Mouse (Mus musculus): Measurements from ENCODE around the gene Nckap5. TPM values are rescaled to one million over a fixed set of nuclear protein-coding genes. Genes with fewer than 3 reads are reported as not detected.

Gene Nckap5
- polyA plus RNA-seq, 1 experiment, result 4.6 TPM

DNA sequence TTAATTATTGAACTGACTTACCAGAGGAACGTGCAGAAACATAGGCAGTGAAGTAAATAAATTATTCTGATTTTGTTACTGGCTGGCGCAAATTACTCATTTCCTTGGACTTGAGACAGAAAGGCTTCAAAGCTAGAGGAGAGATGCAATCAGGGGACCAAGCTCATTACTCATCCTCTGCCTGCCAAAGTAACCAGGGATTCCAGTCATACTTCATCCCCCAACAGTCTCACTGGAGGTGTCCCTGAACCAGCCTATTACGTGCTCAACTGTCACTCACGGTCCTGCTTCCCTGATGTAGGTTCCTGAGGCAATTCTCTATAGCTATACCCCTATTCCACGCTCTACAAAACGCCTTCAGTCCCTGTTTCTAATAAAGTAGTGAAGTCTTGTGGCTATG is 466.0 kb downstream of the Nckap5 start:
- DNase-seq (ENCODE audit: low spot score), result no peak

DNA sequence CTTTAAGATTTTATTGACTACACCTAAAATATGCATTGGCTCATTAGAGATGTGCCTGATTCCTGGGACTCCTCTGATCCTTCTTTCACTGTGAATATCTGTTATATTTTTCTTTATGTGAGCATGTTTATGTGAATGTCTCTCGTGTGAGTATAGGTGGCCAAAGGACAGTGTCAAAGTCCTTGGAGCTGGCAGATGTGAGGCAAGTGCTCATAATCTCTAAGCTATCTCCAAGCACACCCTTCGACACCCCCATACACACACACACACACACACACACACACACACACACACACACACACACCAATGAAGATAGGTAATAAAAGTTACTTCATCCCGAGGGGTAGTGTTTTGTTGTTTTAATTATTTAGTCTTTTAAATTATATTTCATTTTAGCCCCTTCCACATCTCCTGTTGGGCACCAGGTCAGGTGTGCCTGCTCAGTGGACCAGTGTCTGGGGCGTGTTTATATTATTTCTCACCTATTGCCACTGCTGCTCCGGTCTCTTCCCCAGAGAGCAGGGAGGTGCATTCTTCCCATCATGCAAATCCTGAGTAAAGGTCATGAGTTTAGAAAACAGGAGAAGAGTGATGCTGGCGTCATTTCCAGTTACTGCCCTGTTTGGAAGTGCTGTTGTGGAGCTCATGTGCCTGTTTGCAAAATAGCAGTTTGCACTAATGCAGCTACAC is 469.9 kb downstream of the Nckap5 start:
- no peak for DNase-seq (ENCODE audit: low spot score)

DNA sequence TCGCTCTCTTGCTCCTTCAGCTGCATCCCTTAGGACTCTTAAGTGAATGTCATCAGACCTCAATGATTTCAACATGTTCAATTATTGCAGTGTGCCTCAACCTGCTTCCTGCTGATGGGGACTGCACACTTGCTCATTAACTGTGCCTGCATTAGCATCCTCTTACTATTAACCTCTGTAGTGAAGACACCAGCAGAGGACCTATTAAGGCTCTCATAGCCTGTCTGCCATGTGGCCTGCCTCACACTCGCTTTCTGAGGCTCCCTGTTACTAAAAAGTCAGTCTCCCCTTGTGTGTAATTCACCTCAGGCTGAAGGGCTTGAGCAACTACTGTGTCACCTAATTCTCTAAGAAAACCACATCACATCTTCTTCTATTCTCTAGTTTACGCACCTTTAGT is 470.5 kb downstream of the Nckap5 start:
- no peak for DNase-seq (ENCODE audit: low spot score)

DNA sequence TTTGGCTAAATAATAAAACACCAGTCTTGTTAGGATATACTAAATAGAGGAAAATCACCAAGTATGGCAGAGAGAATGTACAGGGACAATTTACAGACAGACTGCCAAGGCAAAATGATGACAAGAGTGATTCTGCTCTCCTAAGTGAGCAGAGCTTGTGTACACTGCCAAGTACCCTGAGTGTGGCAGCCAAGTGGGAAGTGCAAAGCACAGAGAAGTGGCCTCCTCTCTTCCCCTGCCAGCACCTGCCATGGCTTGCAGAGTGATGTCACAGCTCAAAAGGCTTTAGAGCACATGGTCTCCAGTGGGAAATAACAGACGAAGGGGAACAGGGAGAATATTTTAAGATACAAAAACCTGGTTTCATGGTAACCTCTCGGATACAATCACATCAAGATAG is 488.8 kb downstream of the Nckap5 start:
- DNase-seq (ENCODE audit: low spot score), result no peak

DNA sequence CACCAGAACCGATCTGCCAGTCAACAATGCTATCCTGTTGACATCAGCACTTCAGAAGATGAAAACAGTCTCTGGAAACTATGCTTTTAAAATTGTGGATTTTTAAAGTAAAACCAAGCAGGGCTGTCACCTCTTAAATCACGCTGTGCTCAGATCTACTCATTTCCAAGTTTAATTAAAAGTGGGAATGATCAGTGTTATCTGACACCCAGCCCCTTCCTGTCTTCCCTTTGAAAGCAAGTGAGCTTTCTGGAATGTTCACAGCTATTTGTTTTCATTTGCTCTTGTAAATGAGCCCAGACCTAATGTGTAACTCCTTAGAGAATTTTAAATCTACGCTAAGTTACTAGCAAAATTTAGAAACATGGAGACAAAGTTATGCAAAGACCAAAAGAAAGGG is 491.3 kb downstream of the Nckap5 start:
- DNase-seq (ENCODE audit: low spot score), result no peak

DNA sequence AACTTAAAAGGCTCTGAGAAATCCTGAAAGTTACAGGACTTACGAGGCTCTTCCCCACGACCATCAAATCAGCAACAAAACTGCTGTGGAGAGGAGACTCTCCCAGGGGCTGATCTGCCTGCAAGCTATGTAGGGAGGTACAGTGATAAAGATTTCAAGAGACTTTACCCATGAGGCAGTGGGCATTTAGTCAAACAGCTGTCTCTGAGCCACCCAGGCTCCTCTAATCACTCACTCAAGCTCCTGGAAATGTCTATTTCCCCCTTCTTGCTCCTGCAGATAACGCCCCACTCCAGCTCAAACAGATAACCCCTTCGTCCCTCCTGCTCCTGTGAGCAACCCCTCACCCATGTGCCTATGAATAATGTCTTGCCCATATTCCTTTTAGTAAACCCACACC is 496.4 kb downstream of the Nckap5 start:
- no peak for DNase-seq (ENCODE audit: low spot score)

DNA sequence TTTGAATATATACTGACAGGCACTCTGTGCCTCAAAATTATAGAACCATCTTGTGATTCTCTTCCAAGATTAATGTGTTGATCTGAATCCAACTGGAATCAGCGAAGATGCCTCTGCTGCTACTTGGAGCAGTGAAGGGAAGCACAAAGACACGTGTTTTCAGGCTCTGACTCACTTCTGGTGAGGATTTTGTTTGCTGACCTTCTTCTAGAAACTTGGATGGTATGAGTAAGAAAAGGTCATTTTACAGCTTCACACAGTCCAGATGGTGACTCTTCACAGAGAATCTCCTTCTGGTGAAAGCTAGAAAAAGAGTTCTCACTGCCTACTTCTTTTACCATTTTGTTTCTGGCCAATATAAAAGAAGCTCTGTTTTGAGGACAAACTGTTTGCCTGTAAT is 498.6 kb downstream of the Nckap5 start:
- DNase-seq (ENCODE audit: low spot score), result no peak

DNA sequence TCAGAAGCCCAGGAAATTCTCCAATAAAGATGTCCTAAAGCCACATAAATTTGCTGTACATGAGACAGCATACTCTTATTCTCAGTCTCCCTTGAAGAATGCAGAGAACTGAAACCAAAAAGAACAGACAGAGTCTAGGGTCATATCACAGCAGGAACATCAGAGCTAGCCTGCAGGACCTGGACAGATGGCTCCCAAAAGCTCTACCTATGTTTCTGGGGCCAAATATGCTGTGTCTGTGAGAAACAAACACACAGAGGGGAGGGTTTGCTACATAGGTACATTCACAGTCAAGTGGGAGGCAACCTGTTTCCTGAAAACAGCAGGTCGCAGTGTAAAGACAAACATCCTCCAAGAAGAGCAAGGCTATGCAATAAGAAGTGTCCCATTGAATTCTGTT is 509.9 kb downstream of the Nckap5 start:
- DNase-seq (ENCODE audit: low spot score), result no peak

DNA sequence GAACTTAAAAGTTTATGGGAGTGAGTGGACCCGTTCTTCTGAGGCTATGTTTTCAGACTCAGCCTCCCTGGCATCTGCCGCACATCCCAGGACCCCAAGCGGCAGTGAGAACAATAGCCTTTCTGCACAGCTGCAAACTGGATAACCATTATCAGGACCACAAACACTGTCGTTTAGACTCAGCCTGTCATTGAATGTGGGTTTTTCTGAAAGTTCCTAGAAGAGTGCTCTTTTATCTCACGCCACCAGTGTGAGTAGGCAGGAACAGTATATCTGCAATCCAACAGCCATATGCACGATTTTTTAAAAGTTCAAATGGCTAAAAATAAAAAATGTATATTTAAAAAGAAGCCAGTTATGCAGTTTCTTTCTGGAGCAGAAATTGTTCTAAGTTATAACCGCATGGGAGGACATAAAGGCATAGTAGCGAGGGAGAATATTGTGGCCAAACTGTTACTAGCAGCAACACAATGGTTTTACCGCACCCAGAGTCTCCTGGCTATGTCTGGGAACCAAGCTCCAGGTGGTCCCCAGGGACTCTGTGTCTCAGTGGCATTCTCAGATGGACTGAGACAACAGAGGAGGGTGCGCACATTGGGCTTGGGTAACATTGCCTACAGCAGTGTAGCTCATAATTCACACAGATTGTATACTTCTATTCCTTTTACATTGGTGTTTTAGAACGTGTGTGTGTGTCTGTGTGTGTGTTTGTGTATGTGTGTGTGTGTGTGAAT is 512.6 kb downstream of the Nckap5 start:
- no peak for DNase-seq (ENCODE audit: low spot score)

DNA sequence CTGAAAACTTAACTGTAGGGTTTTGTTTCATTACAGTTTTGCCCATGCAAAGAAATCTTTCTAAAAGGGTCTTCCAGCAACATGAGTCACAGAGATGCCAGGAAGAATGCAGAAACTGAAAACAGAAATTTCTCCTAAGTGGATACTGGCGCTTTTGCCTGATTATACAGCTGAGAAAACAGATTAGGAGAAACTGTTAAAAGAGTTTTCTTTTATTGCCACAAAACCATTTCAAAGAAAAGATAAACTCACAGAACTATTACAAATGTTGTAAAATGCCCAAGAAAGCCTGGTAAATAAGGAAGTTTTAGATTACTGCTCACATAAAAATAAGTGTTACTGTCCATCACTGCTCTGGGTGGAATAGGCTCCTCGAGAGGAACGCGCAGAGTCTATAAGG is 513.3 kb downstream of the Nckap5 start:
- DNase-seq (ENCODE audit: low spot score), result no peak

DNA sequence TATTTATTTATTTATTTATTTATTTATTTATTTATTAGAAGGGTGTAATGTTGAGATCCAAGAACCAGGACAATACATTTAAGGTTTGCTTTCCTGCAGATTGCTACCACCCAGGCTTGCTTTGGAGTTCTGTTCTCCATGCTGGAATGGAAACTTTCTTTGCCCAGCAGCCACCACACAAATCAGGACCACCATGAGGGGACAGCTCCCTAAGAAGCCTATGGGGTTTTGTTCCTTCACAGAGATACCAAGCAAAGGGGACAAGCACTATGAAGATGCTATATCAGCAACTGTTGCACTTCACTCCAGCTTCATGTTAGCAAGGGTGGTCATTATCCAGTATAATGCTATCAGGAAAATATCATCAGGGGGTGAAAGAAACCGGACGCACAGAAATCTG is 513.7 kb downstream of the Nckap5 start:
- no peak for DNase-seq (ENCODE audit: low spot score)

DNA sequence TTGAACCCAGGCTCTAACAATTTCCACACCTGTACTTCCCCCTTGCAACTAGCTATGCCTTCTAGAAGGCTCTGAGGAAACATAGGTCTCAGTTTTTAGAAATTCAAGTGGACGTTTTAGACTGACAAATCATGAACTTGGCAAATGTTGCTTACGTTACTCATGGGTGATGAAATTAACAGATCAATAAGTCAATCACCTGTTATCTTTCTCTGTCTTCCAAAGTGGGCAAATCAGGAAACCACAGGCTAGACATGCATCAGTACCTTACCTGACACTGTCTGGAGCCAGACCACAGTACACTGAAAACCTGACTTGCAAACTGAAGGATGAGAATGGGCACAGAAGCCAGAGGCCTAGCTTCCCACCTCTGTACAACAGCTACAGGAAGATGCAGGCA is 529.5 kb downstream of the Nckap5 start:
- no peak for DNase-seq (ENCODE audit: low spot score)

DNA sequence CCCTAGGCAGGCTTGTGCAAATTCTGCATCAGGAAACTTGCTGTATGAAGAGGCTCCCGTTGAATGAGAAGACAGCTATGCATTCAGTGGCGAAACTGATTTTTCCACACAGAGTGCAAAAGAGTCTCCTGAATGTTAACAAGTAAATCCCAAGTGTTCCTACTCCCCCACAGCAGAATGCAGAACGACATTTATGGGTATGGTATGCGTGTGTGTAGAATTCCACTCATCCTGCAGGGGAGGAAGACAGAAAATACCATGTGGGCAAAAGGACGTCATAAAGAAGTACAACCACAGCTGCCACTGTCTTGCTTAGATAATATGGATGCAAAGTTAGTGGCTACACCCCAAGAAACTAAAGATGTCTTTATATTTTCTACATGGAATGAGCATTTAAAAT is 565.7 kb downstream of the Nckap5 start:
- DNase-seq (ENCODE audit: low spot score), result no peak

DNA sequence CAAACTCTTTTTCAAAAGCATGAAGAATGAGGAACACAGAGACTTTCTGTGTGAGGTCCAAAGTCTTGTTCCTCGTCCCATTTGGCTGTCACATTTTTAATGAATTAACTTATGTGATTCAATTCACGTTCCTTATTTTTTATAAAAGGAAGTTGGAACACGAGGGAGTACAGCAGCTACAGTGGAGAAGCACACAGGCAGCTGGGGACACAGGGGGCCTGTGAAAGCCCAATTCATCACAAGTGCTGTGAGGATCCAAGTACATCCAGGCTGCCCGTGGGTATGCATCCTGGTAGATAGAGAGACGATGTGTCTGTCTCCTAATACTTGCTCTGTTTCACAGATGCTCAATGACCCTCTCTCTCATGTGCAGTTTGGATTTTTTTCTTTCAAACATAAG is 576.2 kb downstream of the Nckap5 start:
- DNase-seq (ENCODE audit: low spot score), result no peak

DNA sequence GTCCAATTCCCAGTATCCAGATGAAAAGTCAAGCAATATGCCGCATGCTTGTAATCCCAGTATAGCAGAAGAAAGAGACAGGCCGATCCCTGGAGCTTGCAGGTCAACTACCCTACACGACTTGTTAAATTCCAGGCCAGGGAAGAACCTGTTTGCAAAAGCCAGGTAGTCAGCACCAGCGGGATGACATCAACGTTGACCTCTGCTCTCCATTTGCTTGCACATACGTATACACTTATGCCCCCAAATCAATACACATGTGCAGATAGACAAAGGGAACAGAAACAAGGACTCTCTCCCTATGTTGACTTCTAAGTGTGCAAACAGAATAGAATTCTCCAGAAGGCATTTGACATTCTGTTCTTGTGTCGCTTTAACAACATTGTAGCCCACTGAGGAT is 576.7 kb downstream of the Nckap5 start:
- DNase-seq (ENCODE audit: low spot score), result no peak

DNA sequence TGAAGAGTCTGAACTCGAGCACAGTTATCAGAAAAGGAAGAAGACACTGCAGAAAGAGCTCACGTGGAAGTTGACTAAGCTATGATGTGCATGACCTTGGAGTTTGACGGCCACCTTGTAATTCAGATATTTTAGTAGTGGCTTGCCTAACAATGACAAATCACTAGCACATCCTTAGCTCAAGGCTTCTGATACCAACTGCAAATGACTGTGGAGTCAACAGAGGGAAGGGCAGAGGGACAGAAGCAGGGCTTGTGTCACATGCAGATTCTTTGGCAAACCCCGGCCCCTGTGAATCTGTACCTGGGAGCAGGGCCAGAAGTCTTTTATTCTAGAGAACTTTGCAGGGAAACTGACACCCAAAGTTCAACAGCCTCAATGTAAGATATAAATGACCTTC is 597.4 kb downstream of the Nckap5 start:
- DNase-seq (ENCODE audit: low spot score), result no peak

DNA sequence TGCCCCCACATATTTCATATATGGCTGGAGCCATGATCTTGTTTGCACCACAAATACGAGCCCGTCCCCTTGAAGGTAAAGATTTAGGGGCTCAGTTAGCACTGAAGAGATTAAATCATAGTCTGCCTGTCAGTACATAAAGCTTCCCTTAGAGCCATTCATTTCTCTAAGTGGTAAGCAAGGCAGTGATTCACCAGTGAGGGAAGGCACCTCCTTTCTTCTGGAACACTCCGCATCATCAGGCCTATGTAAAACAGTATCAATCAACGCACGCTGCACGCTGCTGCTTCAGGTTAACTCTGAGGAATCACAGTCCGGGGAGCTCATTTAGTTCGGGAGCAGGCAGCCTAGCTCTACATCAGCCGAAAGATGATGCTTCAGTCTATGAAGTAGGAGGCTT is 599.4 kb downstream of the Nckap5 start:
- DNase-seq (ENCODE audit: low spot score), result no peak

DNA sequence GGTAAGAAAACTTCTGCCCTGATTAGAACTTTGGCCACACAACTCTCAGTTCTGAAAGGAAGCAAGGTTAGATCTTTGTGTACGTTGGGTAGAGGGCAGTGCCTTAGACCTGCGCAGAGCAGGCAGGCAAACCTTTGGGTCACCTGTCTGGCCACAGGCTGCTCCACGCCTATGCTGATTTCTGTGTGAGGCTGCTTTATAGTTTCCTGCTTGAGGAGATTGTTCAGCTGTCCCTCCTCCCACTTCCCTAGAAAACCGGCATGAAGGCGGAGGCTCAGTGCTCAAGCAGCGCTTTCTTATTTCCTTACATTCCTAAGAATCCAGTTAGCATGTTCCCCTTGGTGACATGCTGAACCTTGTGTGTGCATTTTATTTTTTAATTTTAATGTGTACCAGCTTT is 620.4 kb downstream of the Nckap5 start:
- no peak for DNase-seq (ENCODE audit: low spot score)

DNA sequence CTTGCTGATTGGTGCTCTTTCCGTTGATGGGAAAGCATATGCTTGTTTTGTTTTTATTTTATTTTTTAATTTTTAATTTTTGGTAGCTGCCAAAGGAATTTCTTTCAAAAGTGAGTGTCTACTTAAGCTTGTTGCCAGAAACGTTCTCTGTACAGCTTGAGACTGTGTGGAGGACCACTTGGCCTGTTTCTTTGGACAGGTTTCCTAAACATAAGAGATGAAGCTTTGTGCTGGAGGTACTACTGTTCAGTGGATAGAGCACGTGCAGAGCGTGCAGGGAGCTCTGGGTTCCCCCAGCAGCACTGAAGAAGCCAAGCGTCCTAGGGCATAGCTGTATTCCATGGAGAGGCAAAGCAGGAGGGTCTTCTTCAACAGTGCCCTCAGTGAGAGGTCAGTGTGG is 620.9 kb downstream of the Nckap5 start:
- DNase-seq (ENCODE audit: low spot score), result no peak

DNA sequence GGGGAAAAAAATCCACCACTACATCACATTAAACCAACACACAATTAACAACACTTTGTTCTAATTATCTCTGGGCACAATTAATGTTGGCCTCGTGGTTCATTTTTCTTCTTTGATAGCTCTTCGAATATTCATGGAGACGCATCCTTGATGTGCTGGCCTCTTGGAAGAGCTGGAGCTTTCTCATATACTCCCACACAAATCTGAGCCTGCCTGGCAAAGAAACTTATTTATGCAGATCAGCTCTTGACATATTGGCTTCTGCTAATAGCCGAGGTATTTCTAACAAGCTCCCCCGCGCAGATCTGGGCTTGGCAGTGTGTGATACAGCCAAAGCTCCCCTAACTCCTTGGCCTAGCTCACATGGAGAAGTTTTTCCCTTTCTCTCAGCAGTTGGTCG is 621.5 kb downstream of the Nckap5 start:
- no peak for DNase-seq (ENCODE audit: low spot score)

DNA sequence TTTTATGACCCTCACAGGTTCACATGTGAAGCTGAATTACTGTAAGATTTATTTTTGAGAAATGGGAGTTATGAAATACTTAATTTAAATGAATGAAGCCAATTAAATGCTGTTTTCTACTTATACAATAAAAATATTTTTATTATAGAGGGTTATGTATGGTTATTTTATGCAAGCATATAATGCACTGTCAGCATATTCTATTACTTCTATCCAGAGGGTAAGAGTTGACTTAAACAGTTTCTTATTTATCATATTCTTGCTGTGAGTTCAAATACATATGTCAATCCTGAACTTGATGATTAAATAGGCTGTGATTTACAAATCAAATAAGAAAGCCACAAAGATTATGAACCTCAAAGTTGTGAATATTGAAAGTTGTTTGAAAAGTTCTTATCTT is 633.7 kb downstream of the Nckap5 start:
- DNase-seq (ENCODE audit: low spot score), result no peak

DNA sequence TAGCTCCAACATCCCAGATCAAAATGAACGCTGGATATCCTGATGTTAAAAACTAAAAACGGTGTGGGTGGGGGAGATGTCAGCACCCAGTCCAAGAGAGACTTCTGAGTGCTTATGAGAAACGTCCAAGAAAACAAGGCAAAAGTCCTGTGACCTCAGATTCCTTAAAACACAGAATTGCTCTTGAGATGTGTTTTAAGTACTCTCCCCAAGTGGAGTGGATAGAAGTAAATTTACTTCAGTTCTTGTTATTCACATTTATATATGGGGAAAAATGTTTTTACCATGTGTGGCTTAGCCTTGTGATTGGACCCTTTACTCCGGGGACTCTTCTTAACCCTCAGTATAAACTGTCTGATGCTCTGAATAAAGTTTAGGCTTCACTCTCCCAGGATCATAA is 640.2 kb downstream of the Nckap5 start:
- DNase-seq (ENCODE audit: low spot score), result no peak

DNA sequence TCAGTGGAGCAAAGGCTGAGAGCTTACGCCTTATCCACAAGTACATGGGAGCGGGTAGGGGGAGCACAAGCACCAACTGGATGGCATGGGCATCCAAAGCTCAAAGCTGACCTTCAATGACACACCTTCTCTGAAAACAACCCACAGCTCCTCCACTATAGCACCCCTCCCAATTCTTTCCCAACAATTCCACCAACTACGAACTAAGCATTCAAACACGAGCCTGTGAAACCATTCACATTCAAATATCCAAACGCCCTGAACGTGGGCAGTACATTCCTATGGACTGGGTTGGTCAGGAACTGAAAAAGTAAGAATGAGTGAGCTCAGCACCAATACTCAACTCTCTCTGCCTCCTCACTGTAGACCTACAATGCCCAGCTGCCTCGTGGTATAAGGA is 646.8 kb downstream of the Nckap5 start:
- DNase-seq (ENCODE audit: low spot score), result no peak

DNA sequence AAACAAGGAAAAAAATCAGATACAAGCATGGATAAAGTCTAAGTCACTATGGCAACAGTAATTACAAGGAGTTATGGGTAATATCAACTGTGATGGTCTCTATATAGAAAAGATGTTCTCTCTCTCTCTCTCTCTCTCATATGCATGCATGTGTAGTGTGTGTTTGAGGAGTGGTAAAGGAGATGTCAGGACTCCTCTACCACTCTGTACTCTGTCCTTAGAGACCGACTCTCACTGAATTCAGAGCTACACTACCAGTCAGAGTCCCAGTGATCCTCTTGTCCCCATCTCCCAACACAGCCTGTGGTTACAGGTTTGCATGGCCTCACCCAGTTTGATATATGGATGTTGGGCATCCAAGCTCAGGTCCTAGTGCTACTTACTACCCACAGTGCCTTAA is 662.0 kb downstream of the Nckap5 start:
- DNase-seq (ENCODE audit: low spot score), result no peak

Data from urinary bladder, adult 2 months (tissue).